In the genomic region with DNA sequence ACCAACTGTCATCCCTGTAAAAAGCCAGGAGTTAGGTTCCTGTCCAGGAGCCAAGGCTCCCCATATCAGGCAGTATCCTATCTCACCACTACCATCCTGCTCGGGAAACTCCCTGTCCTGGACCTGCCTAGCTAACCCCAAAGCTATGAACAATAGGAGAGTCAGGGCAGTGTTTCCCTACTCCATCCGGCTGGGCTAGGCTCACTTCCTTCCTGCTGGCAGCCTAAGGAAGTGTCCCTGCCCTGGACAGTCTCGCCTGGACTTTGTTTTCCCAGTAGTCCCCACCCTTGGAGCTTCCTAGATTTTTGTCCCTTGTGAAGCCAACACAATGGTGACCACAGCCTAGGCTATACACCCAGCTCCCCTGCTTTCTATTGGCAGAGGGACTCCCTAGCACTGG, we compare ENCODE assay signal across 8 mouse cellular contexts. TPM values are rescaled to one million over a fixed set of nuclear protein-coding genes. Genes with fewer than 3 reads are reported as not detected.
A peak's percentile ranks its signal among the peaks of the same experiment; 100 is the strongest.
DNase-seq lines count a peak whose midpoint lies in the region; ATAC-seq lines count a peak whose summit lies in the region.

No protein-coding gene starts in this region.

- H3K9me3 ChIP-seq in embryonic facial prominence, embryonic 15.5 days (replicated peaks), result no peaks in the 10 kb centered on the region
- no peaks in the 10 kb centered on the region for H3K9me3 ChIP-seq in lung, embryonic 15.5 days

- H3K4me2 ChIP-seq in embryonic facial prominence, embryonic 15.5 days (replicated peaks), result peak overlapping the region; percentile 61; the same call in 1 of the 2 replicates
- H3K4me2 ChIP-seq in lung, embryonic 15.5 days, result peak overlapping the region; percentile 82; the same call in 1 of the 2 replicates

- ATAC-seq in embryonic facial prominence, embryonic 15.5 days (ENCODE audit: insufficient number of reproducible peaks, low FRiP score, low TSS enrichment, low read depth), result no peak
- peak; percentile 19 for ATAC-seq in lung, embryonic 15.5 days (ENCODE audit: borderline replicate concordance, extremely low read depth, low FRiP score, low TSS enrichment)

- H3K27me3 ChIP-seq in embryonic facial prominence, embryonic 15.5 days, result no peaks in the 10 kb centered on the region
- H3K27me3 ChIP-seq in lung, embryonic 15.5 days, result no peaks in the 10 kb centered on the region

- H3K4me1 ChIP-seq in embryonic facial prominence, embryonic 15.5 days, result peaks cover 64% of the 10 kb centered on the region
- H3K4me1 ChIP-seq in lung, embryonic 15.5 days, result peaks cover 60% of the 10 kb centered on the region

- no peak overlapping the region for H3K9ac ChIP-seq in embryonic facial prominence, embryonic 15.5 days
- H3K9ac ChIP-seq in lung, embryonic 15.5 days, result no peak overlapping the region

- H3K4me3 ChIP-seq in embryonic facial prominence, embryonic 15.5 days (replicated peaks), result no peak overlapping the region
- H3K4me3 ChIP-seq in lung, embryonic 15.5 days, result peak overlapping the region; percentile 17; the same call in 1 of the 2 replicates

- 0 out of 2 replicates have a peak overlapping the region, but pooled peaks have one; percentile 59 for H3K27ac ChIP-seq in embryonic facial prominence, embryonic 15.5 days (replicated peaks)
- H3K27ac ChIP-seq in lung, embryonic 15.5 days, result peak overlapping the region; percentile 90

- DNase-seq in adrenal gland, postnatal 14 days, result peak; percentile 47
- DNase-seq in adrenal gland, adult 18-20 months (ENCODE audit: low spot score in 2 of 2), result no peak
- peak; percentile 67 to 82 for DNase-seq in kidney, adult 8-10 months
- DNase-seq in ovary, adult 18-20 months (ENCODE audit: low spot score), result no peak
- no peak for DNase-seq in left cerebral cortex, postnatal 14 days (ENCODE audit: low spot score in 2 of 2)
- no peak for DNase-seq in Muller cell, postnatal 12 days (ENCODE audit: inconsistent ontology term)

- WGBS in embryonic facial prominence, embryonic 15.5 days, result 65% methylated on average over 3 of the region's 3 CpGs
- 72% methylated on average over 3 of the region's 3 CpGs for WGBS in lung, embryonic 15.5 days

- peaks cover 31% of the 10 kb centered on the region for H3K36me3 ChIP-seq in embryonic facial prominence, embryonic 15.5 days
- H3K36me3 ChIP-seq in lung, embryonic 15.5 days, result peaks cover 23% of the 10 kb centered on the region

- intact Hi-C loops in left cerebral cortex, postnatal 14 days (cut with DNase I), result no loop called here

RNA-seq across cellular contexts. Expression of gene Hyal2, which starts 0.9 kb away (rescaled TPM):
- 35.0 and 38.9 TPM in 2 replicates for total RNA-seq in adrenal gland, postnatal 14 days (2021)
- total RNA-seq in adrenal gland, adult 18-20 months (2021), result 10 to 100 TPM; 34.1 to 45.3 TPM
- polyA plus RNA-seq in embryonic facial prominence, embryonic 15.5 days (2015; fragmentation: Nextera tagmentation; extraction: Ambion mirVana), result 97.5 and 98.4 TPM in 2 replicates
- polyA plus RNA-seq in lung, embryonic 15.5 days (2015; fragmentation: Nextera tagmentation; extraction: Ambion mirVana), result 105 and 109 TPM in 2 replicates
- total RNA-seq in left cerebral cortex, postnatal 14 days (2021), result 10 to 100 TPM; 13.0 to 16.2 TPM

RNA-seq across cellular contexts. Expression of gene Tusc2, which starts 3.8 kb away (rescaled TPM):
- total RNA-seq in adrenal gland, postnatal 14 days (2021), result 32.7 and 37.9 TPM in 2 replicates
- 10 to 100 TPM; 53.9 to 54.3 TPM for total RNA-seq in adrenal gland, adult 18-20 months (2021)
- polyA plus RNA-seq in embryonic facial prominence, embryonic 15.5 days (2015; fragmentation: Nextera tagmentation; extraction: Ambion mirVana), result 42.9 and 43.6 TPM in 2 replicates
- 37.7 and 39.7 TPM in 2 replicates for polyA plus RNA-seq in lung, embryonic 15.5 days (2015; fragmentation: Nextera tagmentation; extraction: Ambion mirVana)
- 10 to 100 TPM; 77.2 to 79.0 TPM for total RNA-seq in left cerebral cortex, postnatal 14 days (2021)

RNA-seq across cellular contexts. Expression of gene Hyal1, which starts 9.9 kb away (rescaled TPM):
- 9.9 and 17.6 TPM in 2 replicates for total RNA-seq in adrenal gland, postnatal 14 days (2021)
- 10 to 100 TPM in 1 of 2 experiments, 1 to 10 TPM in 1; 9.2 to 15.7 TPM for total RNA-seq in adrenal gland, adult 18-20 months (2021)
- 14.5 and 15.7 TPM in 2 replicates for polyA plus RNA-seq in embryonic facial prominence, embryonic 15.5 days (2015; fragmentation: Nextera tagmentation; extraction: Ambion mirVana)
- 8.4 and 9.6 TPM in 2 replicates for polyA plus RNA-seq in lung, embryonic 15.5 days (2015; fragmentation: Nextera tagmentation; extraction: Ambion mirVana)
- 1 to 10 TPM; 4.9 to 6.3 TPM for total RNA-seq in left cerebral cortex, postnatal 14 days (2021)

RNA-seq across cellular contexts. Expression of gene Naa80, which starts 11.8 kb away (rescaled TPM):
- total RNA-seq in adrenal gland, postnatal 14 days (2021), result 19.6 and 21.0 TPM in 2 replicates
- 10 to 100 TPM; 13.3 to 16.5 TPM for total RNA-seq in adrenal gland, adult 18-20 months (2021)
- polyA plus RNA-seq in embryonic facial prominence, embryonic 15.5 days (2015; fragmentation: Nextera tagmentation; extraction: Ambion mirVana), result 21.5 and 22.8 TPM in 2 replicates
- polyA plus RNA-seq in lung, embryonic 15.5 days (2015; fragmentation: Nextera tagmentation; extraction: Ambion mirVana), result 18.2 and 18.6 TPM in 2 replicates
- total RNA-seq in left cerebral cortex, postnatal 14 days (2021), result 1 to 10 TPM; 8.7 TPM

RNA-seq across cellular contexts. Expression of gene Hyal3, which starts 13.8 kb away (rescaled TPM):
- 1.4 and 1.6 TPM in 2 replicates for total RNA-seq in adrenal gland, postnatal 14 days (2021)
- total RNA-seq in adrenal gland, adult 18-20 months (2021), result 1 to 10 TPM; 1.4 to 1.7 TPM
- polyA plus RNA-seq in embryonic facial prominence, embryonic 15.5 days (2015; fragmentation: Nextera tagmentation; extraction: Ambion mirVana), result 2.0 TPM in 2 replicates
- 0.99 and 1.4 TPM in 2 replicates for polyA plus RNA-seq in lung, embryonic 15.5 days (2015; fragmentation: Nextera tagmentation; extraction: Ambion mirVana)
- 1 to 10 TPM in 1 of 2 experiments, under 1 TPM in 1; 0.78 to 1.4 TPM for total RNA-seq in left cerebral cortex, postnatal 14 days (2021)

Comparison
In these comparisons a context has a peak if more than half of its experiments do, and no peak if none do; other contexts are left out.
1. DNase-seq: peak in adrenal gland, postnatal 14 days (single experiment) and kidney, adult 8-10 months (2 of 2); none in adrenal gland, adult 18-20 months (0 of 2), ovary, adult 18-20 months (single experiment), left cerebral cortex, postnatal 14 days (0 of 2) and Muller cell, postnatal 12 days (single experiment).